Mouse (Mus musculus) MEL (cell line): ENCODE data around the gene Adamts14. TPM values are rescaled to one million over a fixed set of nuclear protein-coding genes. Genes with fewer than 3 reads are reported as not detected.

Source experiments
- DNase-seq: peaks from one replicate; pipeline ENCODE4 v3.0.0; 2011; ENCODE audit warnings: low read depth, low spot score
- H3K27ac ChIP-seq: 2 replicates; pipeline ENCODE4 v1.5.1; 2012; ENCODE audit warnings: low read depth, mild to moderate bottlenecking, control low read depth, low read length, moderate library complexity; ENCODE audit not compliant: control insufficient read depth
- H3K27me3 ChIP-seq, 2 experiments: fragments of 150-350 bp in 1 of 2; sonication (generic) in 1 of 2; 2 replicates each; pipeline ENCODE4 v1.6.1; 2012; ENCODE audit warnings: low read length in 2 of 2, mild to moderate bottlenecking in 2 of 2, improper control_type of control experiment in 1 of 2, moderate library complexity in 1 of 2; ENCODE audit not compliant: insufficient read depth in 2 of 2, control insufficient read depth in 1 of 2
- H3K36me3 ChIP-seq, 2 experiments: 2 replicates each; pipeline ENCODE4 v1.6.1; 2012 to 2014; ENCODE audit warnings: low read length in 2 of 2, improper control_type of control experiment in 1 of 2, inconsistent platforms in 1 of 2, mild to moderate bottlenecking in 1 of 2; ENCODE audit not compliant: insufficient read depth in 2 of 2, control insufficient read depth in 1 of 2
- H3K4me1 ChIP-seq, 2 experiments: fragments of 150-350 bp in 1 of 2; sonication (generic) in 1 of 2; 2 replicates each; pipeline ENCODE4 v1.6.1; 2012; ENCODE audit warnings: low read length in 2 of 2, improper control_type of control experiment in 1 of 2, mild to moderate bottlenecking in 1 of 2; ENCODE audit not compliant: insufficient read depth in 2 of 2, control insufficient read depth in 1 of 2
- H3K4me3 ChIP-seq, 2 experiments: fragments of 150-350 bp in 1 of 2; sonication (generic) in 1 of 2; 2 replicates each; pipeline ENCODE4 v1.5.1; 2012; ENCODE audit warnings: low read depth in 2 of 2, low read length in 2 of 2, mild to moderate bottlenecking in 2 of 2, moderate library complexity in 2 of 2, control low read depth in 1 of 2, improper control_type of control experiment in 1 of 2; ENCODE audit not compliant: control insufficient read depth in 1 of 2, insufficient read depth in 1 of 2
- H3K79me2 ChIP-seq: 2 replicates; pipeline ENCODE4 v1.6.1; 2012; ENCODE audit warnings: mild to moderate bottlenecking, low read length, moderate library complexity; ENCODE audit not compliant: control insufficient read depth, poor library complexity, insufficient read depth
- H3K9ac ChIP-seq: 2 replicates; pipeline ENCODE4 v1.6.1; 2012; ENCODE audit warnings: low read depth, mild to moderate bottlenecking, control low read depth, low read length, moderate library complexity; ENCODE audit not compliant: control insufficient read depth, poor library complexity, severe bottlenecking
- H3K9me3 ChIP-seq: fragments of 150-350 bp; sonication (generic); replicated peaks from 2 replicates; pipeline ENCODE4 v1.6.1; 2012; ENCODE audit warnings: mild to moderate bottlenecking, low read length, improper control_type of control experiment, moderate library complexity; ENCODE audit not compliant: insufficient read depth
- BHLHE40 ChIP-seq: IDR thresholded peaks from 2 replicates; pipeline ENCODE4 v1.6.1; 2012; ENCODE audit warnings: low read depth, mild to moderate bottlenecking, inconsistent platforms, low read length, improper control_type of control experiment, borderline replicate concordance
- CHD1 ChIP-seq: IDR thresholded peaks from 2 replicates; pipeline ENCODE4 v1.6.1; 2012; ENCODE audit warnings: low read depth, mild to moderate bottlenecking, inconsistent platforms, low read length, improper control_type of control experiment
- CHD2 ChIP-seq: IDR thresholded peaks from 2 replicates; pipeline ENCODE4 v1.6.1; 2011; ENCODE audit warnings: low read length, improper control_type of control experiment
- CTCF ChIP-seq, 3 experiments: IDR thresholded peaks in 2 of 3; conservative IDR thresholded peaks in 1 of 3; 2 replicates each; pipeline ENCODE4 v1.5.1; 2011 to 2012; ENCODE audit warnings: low read length in 3 of 3, low read depth in 2 of 3, mild to moderate bottlenecking in 2 of 3, improper control_type of control experiment in 1 of 3, inconsistent platforms in 1 of 3, mixed read lengths in 1 of 3, moderate library complexity in 1 of 3; ENCODE audit not compliant: control insufficient read depth in 1 of 3, insufficient read depth in 1 of 3, poor library complexity in 1 of 3, severe bottlenecking in 1 of 3
- E2F4 ChIP-seq: IDR thresholded peaks from 2 replicates; pipeline ENCODE4 v1.6.1; 2011; ENCODE audit warnings: low read depth, low read length, improper control_type of control experiment, borderline replicate concordance
- HCFC1 ChIP-seq: IDR thresholded peaks from 2 replicates; pipeline ENCODE4 v1.6.1; 2012; ENCODE audit warnings: low read depth, mild to moderate bottlenecking, inconsistent platforms, low read length, improper control_type of control experiment, moderate library complexity
- JUND ChIP-seq: IDR thresholded peaks from 2 replicates; pipeline ENCODE4 v1.6.1; 2011; ENCODE audit warnings: low read depth, mild to moderate bottlenecking, improper control_type of control experiment, low read length
- MAZ ChIP-seq: IDR thresholded peaks from 2 replicates; pipeline ENCODE4 v1.6.1; 2012; ENCODE audit warnings: low read depth, mild to moderate bottlenecking, inconsistent platforms, low read length, improper control_type of control experiment
- MEF2A ChIP-seq: IDR thresholded peaks from 2 replicates; pipeline ENCODE4 v1.6.1; 2014; ENCODE audit warnings: low read depth, mild to moderate bottlenecking, inconsistent platforms, low read length, improper control_type of control experiment; ENCODE audit not compliant: poor library complexity, insufficient replicate concordance, severe bottlenecking; ENCODE audit errors: extremely low read depth
- MYC ChIP-seq: IDR thresholded peaks from 2 replicates; pipeline ENCODE4 v1.6.1; 2011; ENCODE audit warnings: low read depth, mild to moderate bottlenecking, low read length, improper control_type of control experiment, moderate library complexity
- NRF1 ChIP-seq: IDR thresholded peaks from 2 replicates; pipeline ENCODE4 v1.6.1; 2014; ENCODE audit warnings: low read depth, mild to moderate bottlenecking, inconsistent platforms, low read length, improper control_type of control experiment, moderate library complexity; ENCODE audit not compliant: poor library complexity, insufficient read depth, severe bottlenecking
- POLR2A ChIP-seq, 2 experiments: IDR thresholded peaks; 2 replicates each; pipeline ENCODE4 v1.6.1; 2011 to 2012; ENCODE audit warnings: low read length in 2 of 2, mild to moderate bottlenecking in 2 of 2, control low read depth in 1 of 2, improper control_type of control experiment in 1 of 2, low read depth in 1 of 2, moderate library complexity in 1 of 2; ENCODE audit not compliant: control insufficient read depth in 1 of 2, insufficient read depth in 1 of 2, poor library complexity in 1 of 2
- POLR2AphosphoS2 ChIP-seq: IDR thresholded peaks from 2 replicates; pipeline ENCODE4 v1.6.1; 2011; ENCODE audit warnings: low read length, improper control_type of control experiment
- POLR2AphosphoS5 ChIP-seq: IDR thresholded peaks from 2 replicates; pipeline ENCODE4 v1.6.1; 2012; ENCODE audit warnings: low read depth, borderline replicate concordance, mild to moderate bottlenecking, inconsistent platforms, low read length, moderate library complexity, mixed read lengths
- SIN3A ChIP-seq: IDR thresholded peaks from 2 replicates; pipeline ENCODE4 v1.6.1; 2012; ENCODE audit warnings: low read length, improper control_type of control experiment, inconsistent platforms
- TAL1 ChIP-seq: IDR thresholded peaks from 2 replicates; pipeline ENCODE4 v1.6.1; 2012; ENCODE audit warnings: mild to moderate bottlenecking, inconsistent platforms, low read length, moderate library complexity, mixed read lengths
- TCF12 ChIP-seq: IDR thresholded peaks from 2 replicates; pipeline ENCODE4 v1.6.1; 2014; ENCODE audit warnings: low read depth, mild to moderate bottlenecking, inconsistent platforms, low read length, improper control_type of control experiment, moderate library complexity
- UBTF ChIP-seq: IDR thresholded peaks from 2 replicates; pipeline ENCODE4 v1.6.1; 2012; ENCODE audit warnings: low read depth, mild to moderate bottlenecking, inconsistent platforms, low read length, improper control_type of control experiment, moderate library complexity, borderline replicate concordance; ENCODE audit not compliant: insufficient read depth
- USF2 ChIP-seq, 2 experiments: IDR thresholded peaks; 2 replicates each; pipeline ENCODE4 v1.6.1; 2011 to 2012; ENCODE audit warnings: improper control_type of control experiment in 2 of 2, low read length in 2 of 2, borderline replicate concordance in 1 of 2, inconsistent platforms in 1 of 2, low read depth in 1 of 2, mild to moderate bottlenecking in 1 of 2; ENCODE audit not compliant: insufficient read depth in 1 of 2
- ZC3H11A ChIP-seq: IDR thresholded peaks from 2 replicates; pipeline ENCODE4 v1.6.1; 2012; ENCODE audit warnings: low read depth, mild to moderate bottlenecking, inconsistent platforms, low read length, improper control_type of control experiment
- ZKSCAN1 ChIP-seq: IDR thresholded peaks from 2 replicates; pipeline ENCODE4 v1.6.1; 2012; ENCODE audit warnings: low read depth, mild to moderate bottlenecking, inconsistent platforms, low read length, improper control_type of control experiment, moderate library complexity
- ZMIZ1 ChIP-seq: IDR thresholded peaks from 2 replicates; pipeline ENCODE4 v1.6.1; 2012; ENCODE audit warnings: low read depth, mild to moderate bottlenecking, inconsistent platforms, low read length, improper control_type of control experiment, moderate library complexity
- polyA plus RNA-seq, 2 experiments: library from polyadenylated mRNA; stranded (reverse) in 1 of 2; unstranded in 1 of 2; fragments of >175 nt in 1 of 2; fragments of >200 nt in 1 of 2; gene quantifications; 2 replicates each; pipeline versions ENCODE4 v1.2.1 to v1.2.4; 2012; ENCODE audit warnings: low replicate concordance in 2 of 2, low read depth in 1 of 2; ENCODE audit not compliant: insufficient read length in 2 of 2, insufficient read depth in 1 of 2, missing spikeins in 1 of 2
- total RNA-seq: library from RNA; depleted of rRNA; stranded (reverse); fragments of 300-350 nt; gene quantifications from 2 replicates; pipeline ENCODE4 v1.2.3, GENCODE M21; 2012

Adamts14 gene
- total and polyA plus RNA-seq, 3 experiments: not detected

GRCm38 (mm10) chr10:61272089-61272626, 1.1 kb downstream of the Adamts14 start:
- Histone ChIP-seq H3K4me3 (no peak overlapping the region), H3K4me1 (no peaks in the 10 kb centered on the region), H3K27me3 (no peaks in the 10 kb centered on the region), H3K9ac (no peak overlapping the region), H3K27ac (no peak overlapping the region), H3K79me2 (no peaks in the 10 kb centered on the region), H3K36me3 (no peaks in the 10 kb centered on the region), H3K9me3 (no peaks in the 10 kb centered on the region)
- TF ChIP-seq POLR2AphosphoS5 (no peak), MAZ (no peak), ZKSCAN1 (no peak), TCF12 (no peak), CTCF (IDR thresholded peaks at IDR 0.05 in 2 of 3, conservative IDR thresholded peaks at IDR 0.05 in 1 of 3; ENCODE audit: control insufficient read depth in 1 of 3, insufficient read depth in 1 of 3, low read depth in 2 of 3, low read length in 3 of 3, poor library complexity in 1 of 3, severe bottlenecking in 1 of 3) (no peak), CHD2 (no peak), BHLHE40 (no peak), NRF1 (no peak), MEF2A (no peak), TAL1 (no peak), POLR2A (IDR thresholded peaks at IDR 0.05; ENCODE audit: control insufficient read depth in 1 of 2, insufficient read depth in 1 of 2, low read depth in 1 of 2, low read length in 2 of 2, poor library complexity in 1 of 2) (no peak), USF2 (IDR thresholded peaks at IDR 0.05; ENCODE audit: borderline replicate concordance in 1 of 2, insufficient read depth in 1 of 2, low read depth in 1 of 2, low read length in 2 of 2) (no peak), E2F4 (no peak), UBTF (no peak), MYC (no peak), HCFC1 (no peak)
- no peak for DNase-seq

- Histone ChIP-seq H3K4me3 (no peak overlapping the region), H3K79me2 (no peaks in the 10 kb centered on the region), H3K4me1 (no peaks in the 10 kb centered on the region), H3K27me3 (no peaks in the 10 kb centered on the region; a peak in 1 of 4 replicates), H3K27ac (no peak overlapping the region), H3K9ac (no peak overlapping the region), H3K9me3 (no peaks in the 10 kb centered on the region), H3K36me3 (no peaks in the 10 kb centered on the region)
- DNase-seq: no peak
- no peak for TF ChIP-seq TCF12
- no peak for TF ChIP-seq ZC3H11A
- TF ChIP-seq MAZ: no peak
- no peak for TF ChIP-seq UBTF
- TF ChIP-seq POLR2AphosphoS5: no peak
- TF ChIP-seq CHD1: no peak
- TF ChIP-seq ZMIZ1: no peak
- no peak for TF ChIP-seq MEF2A
- no peak for TF ChIP-seq POLR2AphosphoS2
- TF ChIP-seq SIN3A: no peak
- TF ChIP-seq JUND: no peak
- no peak for TF ChIP-seq USF2 (IDR thresholded peaks at IDR 0.05; ENCODE audit: borderline replicate concordance in 1 of 2, insufficient read depth in 1 of 2, low read depth in 1 of 2, low read length in 2 of 2)
- no peak for TF ChIP-seq BHLHE40
Observed at GRCm38 (mm10) chr10:61267378-61267777, 5.9 kb downstream of the Adamts14 start.
